Mouse (Mus musculus): Measurements from ENCODE around the gene Epdr1.

The Epdr1 gene

DNA sequence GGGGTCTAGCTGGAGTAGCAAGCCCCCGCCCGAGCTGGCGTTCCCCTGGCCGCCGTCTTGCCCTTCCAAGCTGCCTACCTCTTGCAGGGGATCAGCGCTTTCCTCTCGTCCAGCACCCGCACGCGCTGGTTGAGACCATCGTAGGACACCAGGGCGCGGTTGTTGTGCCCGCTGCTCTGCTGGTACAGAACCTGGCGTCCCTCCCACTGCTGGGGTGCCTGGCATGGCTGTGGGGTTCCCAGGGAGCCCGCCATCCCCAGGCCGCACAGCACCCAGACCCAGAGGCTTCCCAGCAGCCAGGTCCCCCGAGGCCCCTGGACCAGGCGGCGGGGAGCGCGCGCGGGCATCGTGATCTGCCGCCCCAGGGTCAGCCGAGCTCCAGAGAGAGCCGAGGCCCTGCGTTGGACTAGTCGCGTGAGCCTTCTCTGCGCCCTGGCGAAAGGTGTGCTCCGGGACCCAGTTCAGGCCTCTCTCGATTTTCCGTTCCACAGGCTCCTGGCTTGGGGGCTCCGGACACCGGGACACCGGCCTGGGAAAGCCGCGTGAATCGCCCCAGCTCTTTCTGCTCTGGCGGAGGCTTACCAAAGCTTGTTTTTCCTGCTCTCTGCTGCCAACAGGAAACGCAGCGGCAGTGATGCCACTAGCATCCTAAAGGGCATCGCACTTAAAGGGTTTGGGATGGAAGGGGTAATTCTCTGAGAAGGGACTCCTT, at the start of gene Epdr1:
Gene Epdr1 (minus strand): TSS at position 712 of the 712 bp plus-strand sequence.
- DNase-seq = peak; percentile 6 to 21

DNA sequence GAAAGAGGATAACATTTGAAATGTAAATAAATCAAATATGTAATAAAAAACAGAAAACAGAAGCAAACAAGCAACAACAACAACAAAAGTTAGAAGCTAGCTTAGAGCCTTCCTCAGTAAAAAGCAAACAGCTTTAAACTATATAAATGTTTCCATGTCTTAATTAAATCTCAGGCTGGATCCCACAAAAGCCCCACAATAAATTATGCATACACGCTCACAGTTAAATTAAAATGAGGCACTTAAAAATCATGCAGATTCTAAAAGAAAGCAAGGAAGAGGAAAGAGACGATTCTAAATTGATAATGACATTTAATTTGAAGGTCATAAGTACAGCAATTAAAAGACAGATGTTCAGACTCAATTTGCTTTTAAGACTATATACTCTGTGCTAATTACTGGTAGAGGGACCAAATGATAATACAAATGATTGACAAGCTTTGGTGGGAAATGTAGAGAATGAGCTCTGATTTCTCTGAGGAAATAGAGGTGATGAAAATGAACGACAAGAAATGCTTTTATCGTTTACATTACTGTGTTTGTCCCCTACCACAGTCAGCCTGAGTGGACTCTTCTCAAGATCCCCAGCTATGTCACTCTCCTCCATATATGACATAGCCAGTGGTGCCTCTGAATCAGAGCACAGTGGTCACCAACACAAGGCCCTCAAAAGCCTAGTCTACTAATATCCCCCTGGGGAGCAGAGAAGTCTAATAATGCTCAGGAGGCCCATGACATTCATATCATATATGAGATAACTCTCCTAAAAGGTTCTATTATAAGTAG, 48.8 kb upstream of the Epdr1 start:
- DNase-seq = no peak

DNA sequence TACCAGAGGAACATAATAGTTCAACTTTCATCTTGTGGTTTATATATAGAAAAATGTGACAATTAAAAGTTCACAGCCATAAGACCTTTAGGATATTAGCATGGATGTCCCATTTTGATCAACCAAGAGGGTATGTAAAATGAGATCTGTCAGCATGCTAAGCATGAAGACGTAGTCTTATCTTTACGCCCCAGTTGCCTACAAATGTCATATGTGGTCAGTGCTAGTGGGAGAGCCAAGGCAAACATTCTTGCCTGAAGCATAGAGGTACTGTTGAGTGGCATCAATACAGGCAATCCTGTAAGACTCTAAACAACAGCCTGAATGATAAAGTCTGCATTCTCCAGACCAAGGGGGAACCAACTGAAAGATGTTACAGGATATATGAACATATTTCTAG, 32.7 kb upstream of the Epdr1 start:
- no peak for DNase-seq

DNA sequence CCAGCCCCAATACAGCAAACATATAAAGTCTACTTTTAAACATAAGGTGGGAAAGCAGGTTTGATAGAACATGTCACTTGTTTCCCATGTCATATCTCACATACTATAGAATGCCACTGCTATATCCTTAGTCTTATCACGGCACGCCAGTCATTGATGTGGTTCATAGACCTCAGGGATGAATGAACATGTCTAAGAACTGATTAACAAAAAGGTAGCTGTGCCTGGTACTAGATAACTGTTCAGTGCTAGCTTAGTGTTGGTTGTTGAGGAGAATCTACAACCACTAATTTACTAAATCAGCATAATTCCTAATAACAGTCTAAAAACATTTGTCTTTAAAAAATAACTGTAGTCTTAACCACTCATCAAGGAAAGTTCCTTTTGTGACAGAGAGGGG, 30.1 kb upstream of the Epdr1 start:
- DNase-seq = no peak

DNA sequence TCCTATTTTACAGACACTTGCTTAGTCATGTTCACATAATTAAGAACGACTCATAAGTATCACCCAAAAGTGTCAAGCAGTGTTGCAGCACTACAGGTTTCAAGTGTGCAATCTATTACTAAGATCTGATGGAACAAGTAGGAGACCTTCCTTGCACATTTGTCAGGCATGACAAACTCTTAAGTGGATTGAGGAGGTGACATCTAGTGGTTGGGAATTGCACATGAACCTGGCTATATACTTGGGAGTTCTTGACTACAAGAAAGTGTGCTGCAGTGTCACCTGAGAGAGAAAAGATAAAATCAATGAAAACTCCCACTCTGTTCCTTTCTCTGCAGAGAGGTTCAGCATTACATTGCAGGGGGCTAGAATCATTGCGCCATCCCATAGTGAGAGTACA, 24.5 kb upstream of the Epdr1 start:
- no peak for DNase-seq

DNA sequence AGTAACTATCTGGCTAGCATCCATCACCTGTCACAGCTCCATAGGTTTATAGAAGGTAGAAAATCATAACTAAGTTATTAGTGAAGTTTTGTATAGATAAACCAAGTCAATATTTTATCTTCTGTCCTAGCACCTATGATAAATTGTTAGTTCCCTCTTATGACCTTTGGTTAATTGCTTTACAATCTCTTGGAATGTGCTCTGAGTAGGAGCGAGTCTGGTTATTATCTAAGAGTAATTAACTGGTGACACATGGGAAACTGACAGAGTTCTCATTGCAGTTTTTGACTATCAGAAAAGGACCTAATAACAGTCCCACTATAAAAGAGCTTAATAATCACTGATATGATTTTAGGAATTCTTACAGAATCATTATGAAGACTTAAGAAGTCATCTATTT, 23.8 kb upstream of the Epdr1 start:
- no peak for DNase-seq

DNA sequence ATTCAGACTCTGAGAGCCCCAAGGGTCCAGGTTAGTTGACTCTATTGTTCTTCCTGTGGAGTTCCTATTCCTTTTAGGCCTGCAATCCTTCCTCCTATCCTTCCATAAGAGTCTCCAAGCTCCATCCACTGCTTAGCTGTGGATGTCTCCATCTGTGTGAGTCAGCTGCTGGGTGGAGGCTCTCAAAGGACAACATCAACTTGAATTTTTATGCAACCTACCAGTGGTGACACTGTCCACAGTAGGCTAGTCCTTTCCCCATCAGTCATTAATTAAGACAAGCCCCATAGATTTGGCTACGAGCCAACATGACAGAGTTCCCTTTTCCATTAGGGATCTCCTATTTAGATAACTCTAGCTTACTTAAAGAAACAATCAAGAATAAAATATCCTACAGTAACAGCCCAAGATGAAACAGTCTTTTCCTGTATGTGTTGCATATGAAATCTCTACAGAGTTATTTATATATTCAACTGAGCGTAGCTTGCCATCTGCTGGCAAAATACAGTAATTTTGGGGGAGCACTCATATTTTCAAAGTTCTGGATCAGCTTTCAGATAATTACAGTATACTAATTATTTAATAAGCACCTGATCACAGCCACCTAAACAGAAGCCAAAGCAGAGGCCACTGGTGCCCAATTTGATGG, 20.6 kb upstream of the Epdr1 start:
- no peak for DNase-seq

DNA sequence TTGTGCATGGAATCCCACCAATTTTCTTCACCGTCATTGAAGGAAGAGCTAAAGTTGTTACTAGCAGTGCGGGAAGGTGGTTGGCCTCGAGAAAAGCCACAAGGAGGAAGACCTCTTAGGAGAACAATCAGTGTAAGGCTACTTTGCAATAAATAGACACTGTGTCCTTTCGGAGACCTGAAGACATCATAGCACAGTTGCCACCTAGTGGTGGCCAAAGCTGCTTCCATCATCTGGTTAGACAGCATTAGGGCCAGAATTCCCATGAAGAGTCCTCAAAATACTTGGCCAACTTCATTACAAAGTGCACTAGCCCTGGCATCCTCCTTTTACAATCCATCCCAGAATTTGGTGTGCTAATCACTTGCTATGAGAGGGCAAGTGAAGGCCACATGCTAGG, 16.4 kb upstream of the Epdr1 start:
- no peak for DNase-seq

DNA sequence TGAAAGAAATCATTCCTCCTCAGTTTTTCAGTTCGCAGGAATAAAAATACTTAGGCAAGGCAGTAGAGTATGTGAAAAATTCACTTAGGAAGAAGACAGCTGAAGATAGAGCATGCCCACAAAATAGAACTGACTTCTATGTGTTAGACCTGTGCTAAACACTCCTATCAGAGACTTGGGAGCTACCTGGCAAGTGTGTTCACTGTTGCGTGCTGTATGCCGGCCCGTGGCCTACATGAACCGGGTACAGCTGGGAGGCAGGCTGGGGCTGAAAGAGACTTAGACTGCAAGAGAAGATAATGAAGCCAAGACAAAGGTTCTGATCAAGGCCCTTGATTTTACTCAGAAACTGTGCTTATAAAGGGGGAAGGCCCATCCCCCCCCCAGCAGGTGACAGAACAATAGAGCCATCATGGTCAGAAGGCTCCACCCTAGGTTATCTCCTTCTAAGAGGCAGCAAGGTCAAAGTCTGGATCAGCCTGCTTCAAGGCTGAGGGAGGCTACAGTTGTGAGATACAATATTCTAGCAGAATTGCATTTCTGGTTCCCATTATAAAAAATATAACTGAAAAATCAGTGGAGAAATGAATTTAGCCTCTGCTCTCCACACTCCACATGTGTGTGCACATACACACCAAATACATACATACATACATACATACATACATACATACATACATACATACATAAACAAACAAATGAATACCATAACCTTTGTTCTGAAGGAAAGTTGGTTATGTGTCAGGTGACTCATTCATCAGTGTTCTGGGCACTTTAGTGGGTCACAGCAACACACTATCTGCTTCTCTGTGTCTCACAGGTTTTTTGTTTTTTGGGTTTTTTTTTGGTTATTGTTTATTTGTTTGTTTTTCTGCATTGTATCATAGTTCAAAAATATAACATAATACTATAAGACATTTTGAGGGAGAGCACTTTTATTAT, 11.3 kb upstream of the Epdr1 start:
- no peak for DNase-seq

DNA sequence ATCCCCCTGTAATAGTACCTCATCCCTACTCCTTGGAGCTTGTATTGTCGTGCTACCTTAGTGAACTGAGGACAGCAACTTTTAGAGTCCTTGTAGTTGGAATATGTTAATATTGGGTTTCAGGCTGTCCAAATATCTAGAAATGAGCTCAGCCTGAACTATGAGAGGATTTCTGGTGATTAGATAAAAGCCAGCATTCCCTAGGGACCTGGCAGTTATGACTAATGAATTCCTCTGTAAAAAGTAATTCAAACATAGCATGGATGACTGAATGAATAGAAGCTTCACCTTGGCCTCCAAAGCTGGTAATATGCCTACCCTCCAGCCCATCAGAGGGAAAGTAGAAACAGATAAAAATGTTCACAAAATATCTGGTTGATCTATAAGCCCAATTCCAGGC, 6.7 kb upstream of the Epdr1 start:
- DNase-seq = no peak

DNA sequence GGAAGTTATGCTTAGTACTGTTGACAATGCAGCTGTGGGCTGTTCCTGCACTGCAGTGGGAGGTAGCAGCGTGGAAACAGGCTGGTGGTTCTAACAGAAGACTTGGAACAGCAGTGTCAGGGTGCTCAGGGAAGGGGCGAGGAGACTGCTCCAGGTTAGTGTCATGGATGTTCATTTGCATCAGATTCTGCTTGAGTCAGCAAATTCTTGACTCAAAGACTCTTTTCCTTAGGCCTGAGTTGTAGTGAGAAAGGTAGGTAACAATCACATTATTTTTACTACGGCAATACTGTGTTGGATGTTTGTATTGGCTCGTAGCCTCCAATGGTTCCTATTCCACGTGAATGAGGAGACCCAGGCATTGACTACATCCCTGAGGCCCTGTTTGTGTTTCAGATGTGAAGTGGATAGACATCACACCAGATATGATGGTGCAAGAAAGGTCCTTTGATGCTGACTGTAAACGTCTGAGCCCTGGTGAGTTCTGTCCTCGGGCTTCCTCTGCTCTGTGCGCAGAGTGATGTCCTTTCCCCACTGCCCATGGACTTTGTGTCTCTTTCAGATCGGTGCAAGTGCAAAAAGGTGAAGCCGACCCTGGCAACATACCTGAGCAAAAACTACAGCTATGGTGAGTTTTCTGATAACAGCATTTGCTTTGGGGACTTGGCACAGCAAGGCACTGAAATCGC, 5.0 kb upstream of the Epdr1 start:
- no peak for DNase-seq

DNA sequence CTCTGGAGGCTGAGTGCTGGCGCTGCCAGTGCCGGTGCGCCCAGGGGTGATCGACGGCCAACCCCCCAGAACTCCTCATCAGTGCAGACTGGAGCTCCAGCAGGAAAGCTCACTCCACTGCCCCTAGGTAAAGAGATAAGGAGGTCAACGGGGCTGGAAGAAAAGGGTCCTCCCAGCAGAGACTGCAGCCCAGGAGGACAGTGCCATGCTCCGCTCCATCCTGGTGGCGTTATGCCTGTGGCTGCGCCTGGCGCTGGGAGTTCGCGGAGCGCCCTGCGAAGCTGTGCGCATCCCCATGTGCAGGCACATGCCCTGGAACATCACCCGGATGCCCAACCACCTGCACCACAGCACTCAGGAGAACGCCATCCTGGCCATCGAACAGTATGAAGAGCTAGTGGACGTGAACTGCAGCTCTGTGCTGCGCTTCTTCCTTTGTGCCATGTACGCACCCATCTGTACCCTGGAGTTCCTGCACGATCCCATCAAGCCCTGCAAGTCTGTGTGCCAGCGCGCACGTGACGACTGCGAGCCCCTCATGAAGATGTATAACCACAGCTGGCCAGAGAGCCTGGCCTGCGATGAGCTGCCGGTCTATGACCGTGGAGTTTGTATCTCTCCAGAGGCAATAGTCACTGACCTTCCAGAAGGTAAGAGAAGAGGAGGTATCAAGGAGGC, 3.6 kb upstream of the Epdr1 start:
- DNase-seq = no peak

DNA sequence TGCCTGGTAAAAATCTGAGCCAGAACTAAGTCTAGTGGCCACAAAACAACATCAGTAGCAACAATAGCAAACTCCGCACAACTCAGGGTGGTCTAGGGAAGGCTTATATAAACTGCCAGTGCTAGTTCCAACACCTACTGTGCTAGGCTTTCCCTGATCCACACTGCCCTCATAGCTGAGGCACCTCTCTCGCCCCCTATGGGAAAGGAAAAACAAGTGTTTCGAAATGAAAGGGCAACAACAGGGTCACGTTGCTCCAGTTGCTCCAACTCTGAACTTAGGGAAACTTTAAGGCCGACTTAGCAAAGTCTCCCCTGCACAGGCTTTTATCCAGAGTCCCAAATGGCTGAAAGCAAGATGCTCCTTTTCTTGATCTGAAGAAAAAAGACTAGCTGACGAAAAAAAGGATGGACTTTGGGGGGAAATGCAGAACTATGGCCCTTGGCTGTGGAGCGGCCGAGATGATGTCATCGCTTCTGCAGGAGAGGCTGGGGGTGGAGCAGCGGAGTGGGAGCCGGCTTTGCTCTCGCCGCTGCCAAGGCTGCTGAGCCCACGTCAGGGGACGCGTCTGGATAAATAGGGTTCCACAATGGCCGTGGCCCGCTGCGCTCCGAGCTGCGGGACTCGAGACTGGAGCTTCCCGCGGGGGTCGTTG, 3.0 kb upstream of the Epdr1 start, which contains the start of gene Sfrp4:
Gene Sfrp4 (plus strand): TSS at position 532 of the 655 bp plus-strand sequence.
- no peak for DNase-seq

DNA sequence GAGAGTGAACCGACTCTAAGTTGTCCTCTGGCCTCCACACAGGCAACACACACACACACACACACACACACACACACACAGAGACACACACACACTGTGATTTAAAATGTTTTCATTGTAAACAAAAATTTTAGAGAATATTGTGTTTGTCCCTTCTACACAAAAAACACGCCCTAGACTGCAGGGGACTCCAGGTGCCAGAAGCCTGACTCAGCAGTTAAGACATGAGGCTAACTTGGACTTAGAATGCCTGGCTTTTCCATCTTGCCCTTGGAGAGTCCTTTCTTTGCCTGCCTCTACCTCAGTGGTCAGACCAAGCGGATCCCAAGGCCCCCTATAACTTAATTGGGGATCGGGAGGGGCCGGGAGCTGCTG, 899 bp downstream of the Epdr1 start:
- no peak for DNase-seq

DNA sequence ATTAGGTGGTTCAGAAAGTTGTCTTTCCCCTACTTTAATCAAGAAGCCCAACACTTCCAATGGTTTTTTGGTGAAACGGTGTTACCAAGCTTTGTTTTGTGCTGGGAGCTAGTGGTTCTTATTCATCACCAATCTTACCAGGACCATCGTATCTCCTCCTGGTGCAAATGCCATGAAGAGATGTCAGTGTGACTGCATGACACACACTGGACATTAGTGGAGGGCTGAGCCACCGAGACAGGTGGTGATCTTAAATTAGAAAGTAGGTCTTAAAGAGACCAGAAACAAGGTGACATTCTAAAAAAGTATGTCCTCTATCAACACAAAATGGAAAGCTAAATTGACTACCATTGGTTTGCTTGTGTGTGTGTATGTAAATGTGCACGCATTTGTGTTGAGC, 1.6 kb downstream of the Epdr1 start:
- DNase-seq = no peak

DNA sequence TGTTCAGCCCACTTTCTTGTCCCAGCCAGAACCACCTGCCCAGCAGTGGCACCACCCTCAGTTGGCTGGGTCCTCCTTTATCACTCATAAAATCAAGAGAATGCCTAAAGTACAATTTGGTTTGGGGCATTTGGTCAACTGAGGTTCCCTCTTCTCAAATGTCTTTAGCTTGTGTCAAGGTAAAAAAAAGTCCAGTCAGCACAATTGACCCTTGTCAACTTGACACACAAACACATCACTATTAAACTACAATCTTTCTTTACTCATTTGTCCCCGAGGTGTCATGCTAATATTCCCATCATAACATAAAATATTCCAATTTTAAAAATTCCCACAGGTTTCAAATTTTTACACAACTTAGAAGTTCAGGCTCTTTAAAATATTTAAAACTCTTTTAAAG, 5.4 kb downstream of the Epdr1 start:
- DNase-seq = no peak

DNA sequence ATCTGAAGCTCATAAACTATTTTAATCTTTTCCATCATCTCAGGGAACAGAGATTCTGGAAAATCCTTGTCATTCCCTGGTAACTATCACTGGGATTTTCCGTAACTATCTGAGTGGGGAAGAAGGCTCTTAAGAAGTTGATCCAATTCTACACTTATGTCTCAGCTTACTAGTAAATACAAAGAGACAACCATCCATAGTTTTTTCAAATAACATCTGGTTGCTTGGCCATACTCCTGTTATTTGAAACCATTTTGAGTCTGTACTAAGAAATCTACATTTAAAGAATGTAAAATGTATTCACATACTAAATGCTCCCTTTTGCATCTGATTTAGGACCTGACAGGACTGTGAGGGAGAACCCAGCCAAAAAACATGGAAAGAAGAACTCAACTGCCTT, 6.3 kb downstream of the Epdr1 start:
- DNase-seq = no peak

DNA sequence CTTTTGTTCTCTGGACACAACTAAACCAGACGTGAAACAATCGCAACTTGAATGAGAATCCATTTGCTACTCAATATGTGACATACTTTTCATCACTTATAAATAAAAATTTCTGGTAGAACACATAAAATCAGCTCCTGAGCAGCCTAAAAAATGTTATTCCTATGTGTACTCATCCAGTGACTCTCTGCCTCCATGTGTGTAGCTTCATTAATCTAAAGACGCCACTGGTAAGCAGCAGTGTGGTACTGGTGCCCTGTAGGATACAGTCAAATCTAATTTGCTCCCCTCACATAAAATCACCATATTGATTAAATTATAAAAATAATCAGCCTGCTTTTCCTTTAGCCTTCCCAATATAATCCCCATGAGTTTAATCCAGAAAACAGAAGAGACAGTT, 6.8 kb downstream of the Epdr1 start:
- DNase-seq = no peak

DNA sequence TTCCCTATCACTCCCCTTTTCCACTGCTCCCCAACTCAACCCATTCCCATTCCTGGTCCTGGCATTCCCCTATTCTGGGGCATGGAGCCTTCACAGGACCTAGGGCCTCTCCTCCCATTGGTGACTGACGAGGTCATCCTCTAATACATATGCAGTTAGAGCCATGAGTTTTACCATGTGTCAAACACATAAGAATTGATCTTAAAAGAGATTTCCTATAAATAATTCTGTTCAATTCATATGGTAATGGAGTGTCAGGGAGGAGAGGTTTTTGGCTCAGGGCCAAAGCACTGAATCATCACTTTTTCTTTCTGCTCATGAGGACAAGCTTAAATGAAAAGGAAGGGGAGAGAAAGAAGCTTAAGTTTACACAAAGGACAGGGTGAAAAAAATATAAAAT, 7.4 kb downstream of the Epdr1 start:
- no peak for DNase-seq

DNA sequence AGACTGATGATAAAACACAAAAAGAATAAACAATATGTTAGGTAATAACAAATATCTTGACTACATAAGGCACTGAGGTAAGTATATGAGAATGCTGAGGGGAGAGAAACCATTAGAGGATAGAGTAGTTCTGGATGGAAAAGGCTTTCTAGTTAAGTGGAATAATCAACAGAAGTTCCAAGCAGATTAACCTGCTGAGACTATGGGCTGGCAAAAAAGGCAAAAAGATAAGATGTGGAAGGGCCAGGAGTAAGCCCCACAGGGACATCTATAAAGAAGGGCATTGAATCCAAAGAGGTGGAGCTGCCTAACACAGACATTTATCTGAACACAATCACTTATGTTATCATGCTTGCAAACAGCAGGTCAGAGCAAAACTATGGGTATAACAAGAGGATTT, 11.6 kb downstream of the Epdr1 start:
- DNase-seq = no peak

DNA sequence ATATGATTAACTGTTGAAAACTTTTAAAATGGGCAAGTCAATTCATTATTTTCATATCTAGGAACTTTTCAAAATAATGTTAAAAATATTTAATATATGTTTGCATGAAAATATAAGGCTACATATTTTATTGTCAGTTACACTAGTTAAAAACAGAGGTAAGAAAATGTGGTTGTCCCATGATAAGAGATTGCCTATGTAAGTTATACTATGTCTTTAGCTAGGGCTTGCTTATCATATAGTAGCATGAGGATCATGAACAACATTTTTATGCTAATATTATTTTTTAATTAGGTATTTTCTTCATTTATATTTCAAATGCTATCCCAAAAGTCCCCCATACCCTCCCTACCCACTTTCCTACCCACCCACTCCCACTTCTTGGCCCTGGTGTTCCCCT, 14.8 kb downstream of the Epdr1 start:
- DNase-seq = no peak

Measured in thymus, adult 18-20 months (tissue).